Mouse (Mus musculus) heart, embryonic 15.5 days (tissue): ENCODE measurements around the gene Coq8b. TPM values are rescaled to one million over a fixed set of nuclear protein-coding genes. Genes with fewer than 3 reads are reported as not detected.

Experiments
- ATAC-seq: fragments of 200-750 bp; cut with Nextera tagmentation; replicated peaks from 2 replicates; pipeline ENCODE4 v1.8.0; 2017; ENCODE audit warnings: low read depth, moderate TSS enrichment; ENCODE audit not compliant: insufficient number of reproducible peaks, insufficient read depth, low FRiP score
- H3K27ac ChIP-seq: fragments of 300-500 bp; sonication (generic); 2 replicates; pipeline ENCODE4 v1.5.1; 2015; ENCODE audit warnings: mild to moderate bottlenecking, inconsistent platforms
- H3K27me3 ChIP-seq: fragments of 300-500 bp; sonication (generic); 2 replicates; pipeline ENCODE4 v1.6.1; 2015; ENCODE audit warnings: inconsistent platforms
- H3K36me3 ChIP-seq: fragments of 300-500 bp; sonication (generic); 2 replicates; pipeline ENCODE4 v1.6.1; 2015; ENCODE audit warnings: mild to moderate bottlenecking, inconsistent platforms
- H3K4me1 ChIP-seq: fragments of 300-500 bp; sonication (generic); replicated peaks from 2 replicates; pipeline ENCODE4 v1.6.1; 2015; ENCODE audit warnings: inconsistent platforms
- H3K4me2 ChIP-seq: fragments of 300-500 bp; sonication (generic); 2 replicates; pipeline ENCODE4 v1.6.1; 2015; ENCODE audit warnings: inconsistent platforms, mild to moderate bottlenecking, moderate library complexity
- H3K4me3 ChIP-seq: fragments of 300-500 bp; sonication (generic); 2 replicates; pipeline ENCODE4 v1.5.1; 2015; ENCODE audit warnings: mild to moderate bottlenecking, inconsistent platforms
- H3K9ac ChIP-seq: fragments of 300-500 bp; sonication (generic); 2 replicates; pipeline ENCODE4 v1.6.1; 2015; ENCODE audit warnings: mild to moderate bottlenecking, inconsistent platforms
- H3K9me3 ChIP-seq: fragments of 300-500 bp; sonication (generic); replicated peaks from 2 replicates; pipeline ENCODE4 v1.6.1; 2016; ENCODE audit warnings: inconsistent platforms
- WGBS: fragments of 180-500 bp; shearing (Covaris S2); methylation state at CpG from one replicate; pipeline ENCODE4 v1.1.7; 2015; ENCODE audit warnings: mixed read lengths; 5-methylcytosine and 5-hydroxymethylcytosine counted together
- polyA plus RNA-seq: library from polyadenylated mRNA; unstranded; fragments of >200 nt; fragmentation: Nextera tagmentation; extraction: Ambion mirVana; gene quantifications from 2 replicates; pipeline ENCODE4 v1.2.1, GENCODE M21; 2015

The Coq8b gene
- polyA plus RNA-seq, 1 experiment from 2014 or later, result 13.9 TPM

- H3K9ac ChIP-seq, result no peak overlapping the region
- no peak for ATAC-seq
- no peak overlapping the region for H3K4me3 ChIP-seq
- peaks cover 30% of the 10 kb centered on the region for H3K36me3 ChIP-seq
- no peak overlapping the region for H3K4me2 ChIP-seq
- no peaks in the 10 kb centered on the region for H3K9me3 ChIP-seq
- 89% methylated on average over 8 of the region's 8 CpGs for WGBS
- no peak overlapping the region for H3K27ac ChIP-seq
- H3K27me3 ChIP-seq, result no peaks in the 10 kb centered on the region
- no peaks in the 10 kb centered on the region for H3K4me1 ChIP-seq
Measured at GRCm38 (mm10) chr7:27203730-27204449, 28.9 kb upstream of the Coq8b start.

GRCm38 (mm10) chr7:27212626-27213025 lies 20.2 kb upstream of the Coq8b start:
- WGBS, result 86% methylated on average over 2 of the region's 2 CpGs
- H3K36me3 ChIP-seq, result peaks cover 46% of the 10 kb centered on the region; the same call in 1 of the 2 replicates

GRCm38 (mm10) chr7:27218586-27218985 lies 14.2 kb upstream of the Coq8b start:
- H3K27ac ChIP-seq, result no peak overlapping the region
- no peak overlapping the region for H3K4me2 ChIP-seq
- no peaks in the 10 kb centered on the region for H3K9me3 ChIP-seq
- WGBS, result 81% methylated on average over 7 of the region's 7 CpGs
- peaks cover 21% of the 10 kb centered on the region; the same call in 1 of the 2 replicates for H3K36me3 ChIP-seq
- no peak overlapping the region for H3K4me3 ChIP-seq
- H3K27me3 ChIP-seq, result no peaks in the 10 kb centered on the region
- H3K9ac ChIP-seq, result no peak overlapping the region
- no peaks in the 10 kb centered on the region for H3K4me1 ChIP-seq
- no peak for ATAC-seq

More at GRCm38 (mm10) chr7:27212626-27213025, 20.2 kb upstream of the Coq8b start:
- Histone ChIP-seq H3K9me3 (no peaks in the 10 kb centered on the region), H3K9ac (no peak overlapping the region), H3K4me3 (no peak overlapping the region), H3K27me3 (no peaks in the 10 kb centered on the region), H3K27ac (no peak overlapping the region), H3K4me1 (no peaks in the 10 kb centered on the region), H3K4me2 (no peak overlapping the region)
- no peak for ATAC-seq

- H3K4me3 ChIP-seq, result no peak overlapping the region
- H3K4me2 ChIP-seq, result no peak overlapping the region
- 84% methylated on average over 11 of the region's 11 CpGs for WGBS
- peaks cover 12% of the 10 kb centered on the region; the same call in 1 of the 2 replicates for H3K36me3 ChIP-seq
- ATAC-seq, result no peak
- no peaks in the 10 kb centered on the region for H3K27me3 ChIP-seq
- H3K9ac ChIP-seq, result no peak overlapping the region
- H3K4me1 ChIP-seq, result peaks cover 5% of the 10 kb centered on the region
- no peaks in the 10 kb centered on the region for H3K9me3 ChIP-seq
- H3K27ac ChIP-seq, result no peak overlapping the region
Measured at GRCm38 (mm10) chr7:27219937-27220336, 12.9 kb upstream of the Coq8b start.

- Histone ChIP-seq H3K27ac (no peak overlapping the region), H3K4me2 (no peak overlapping the region), H3K9me3 (no peaks in the 10 kb centered on the region), H3K4me3 (no peak overlapping the region), H3K36me3 (0 out of 2 replicates have a peak, but pooled peaks cover 4% of the 10 kb centered on the region), H3K27me3 (no peaks in the 10 kb centered on the region), H3K9ac (no peak overlapping the region), H3K4me1 (peaks cover 25% of the 10 kb centered on the region)
- 54% methylated on average over 6 of the region's 6 CpGs for WGBS
- ATAC-seq, result no peak
Measured at GRCm38 (mm10) chr7:27221939-27222338, 10.9 kb upstream of the Coq8b start.

- H3K4me3 ChIP-seq, result no peak overlapping the region
- 0 out of 2 replicates have a peak, but pooled peaks cover 4% of the 10 kb centered on the region for H3K36me3 ChIP-seq
- H3K9ac ChIP-seq, result no peak overlapping the region
- peaks cover 31% of the 10 kb centered on the region for H3K4me1 ChIP-seq
- no peaks in the 10 kb centered on the region for H3K9me3 ChIP-seq
- no peak overlapping the region for H3K4me2 ChIP-seq
- ATAC-seq, result no peak
- H3K27ac ChIP-seq, result no peak overlapping the region
- 68% methylated on average over 1 of the region's 1 CpGs for WGBS
- H3K27me3 ChIP-seq, result no peaks in the 10 kb centered on the region
Measured at GRCm38 (mm10) chr7:27222538-27222937, 10.3 kb upstream of the Coq8b start.

GRCm38 (mm10) chr7:27224877-27225575 lies 7.8 kb upstream of the Coq8b start:
- WGBS, result 81% methylated on average over 11 of the region's 11 CpGs
- no peak overlapping the region for H3K4me3 ChIP-seq
- H3K4me2 ChIP-seq, result no peak overlapping the region
- no peak overlapping the region; the same call in 1 of the 2 replicates for H3K9ac ChIP-seq
- no peak overlapping the region for H3K27ac ChIP-seq
- no peak for ATAC-seq
- H3K9me3 ChIP-seq, result no peaks in the 10 kb centered on the region
- H3K4me1 ChIP-seq, result peaks cover 38% of the 10 kb centered on the region
- no peaks in the 10 kb centered on the region for H3K36me3 ChIP-seq
- no peaks in the 10 kb centered on the region for H3K27me3 ChIP-seq

GRCm38 (mm10) chr7:27227276-27227675 lies 5.5 kb upstream of the Coq8b start:
- Histone ChIP-seq H3K36me3 (no peaks in the 10 kb centered on the region), H3K4me1 (peaks cover 44% of the 10 kb centered on the region), H3K4me2 (peak overlapping the region; percentile 77), H3K9me3 (no peaks in the 10 kb centered on the region), H3K4me3 (peak overlapping the region; percentile 96), H3K27ac (no peak overlapping the region), H3K27me3 (no peaks in the 10 kb centered on the region), H3K9ac (peak overlapping the region; percentile 89)
- WGBS, result 29% methylated on average over 9 of the region's 9 CpGs
- no peak for ATAC-seq

- H3K27ac ChIP-seq, result peak overlapping the region; percentile 92
- 1% methylated on average over 10 of the region's 10 CpGs for WGBS
- H3K4me3 ChIP-seq, result peak overlapping the region; percentile 96
- H3K4me1 ChIP-seq, result peaks cover 48% of the 10 kb centered on the region
- H3K4me2 ChIP-seq, result peak overlapping the region; percentile 77
- no peaks in the 10 kb centered on the region for H3K27me3 ChIP-seq
- H3K9ac ChIP-seq, result peak overlapping the region; percentile 89
- H3K36me3 ChIP-seq, result no peaks in the 10 kb centered on the region
- ATAC-seq, result no peak
- H3K9me3 ChIP-seq, result no peaks in the 10 kb centered on the region
Measured at GRCm38 (mm10) chr7:27227676-27228075, 5.1 kb upstream of the Coq8b start.

- peak; percentile 82 for ATAC-seq
- Histone ChIP-seq H3K9ac (peak within 1 kb of the TSS; percentile 89), H3K27ac (peak within 1 kb of the TSS; percentile 92), H3K36me3 (no peaks in the 10 kb centered on the region), H3K4me3 (peak within 1 kb of the TSS; percentile 96), H3K9me3 (no peaks in the 10 kb centered on the region), H3K4me1 (peaks cover 51% of the 10 kb centered on the region), H3K4me2 (peak within 1 kb of the TSS; percentile 77), H3K27me3 (no peaks in the 10 kb centered on the region)
- under 1% methylated on average over 49 of the region's 49 CpGs for WGBS
Measured at GRCm38 (mm10) chr7:27228281-27228821, 4.5 kb upstream of the Coq8b start, which contains the start of gene Itpkc. Itpkc (minus strand) TSS chr7:27228661.

- H3K4me1 ChIP-seq, result peaks cover 56% of the 10 kb centered on the region
- H3K9ac ChIP-seq, result peak overlapping the region; percentile 89
- H3K36me3 ChIP-seq, result no peaks in the 10 kb centered on the region
- WGBS, result 19% methylated on average over 6 of the region's 6 CpGs
- peak overlapping the region; percentile 77 for H3K4me2 ChIP-seq
- H3K27me3 ChIP-seq, result no peaks in the 10 kb centered on the region
- H3K4me3 ChIP-seq, result peak overlapping the region; percentile 96
- H3K27ac ChIP-seq, result peak overlapping the region; percentile 92
- ATAC-seq, result no peak
- no peaks in the 10 kb centered on the region for H3K9me3 ChIP-seq
Measured at GRCm38 (mm10) chr7:27228865-27229264, 4.0 kb upstream of the Coq8b start.
